Mouse (Mus musculus) megakaryocyte, adult 5-6 weeks (primary cell): Measurements from ENCODE around the gene Glod4. TPM values are rescaled to one million over a fixed set of nuclear protein-coding genes. Genes with fewer than 3 reads are reported as not detected.

Experiments
- ATAC-seq: 2 replicates; pipeline ENCODE4 v1.8.0; 2016; ENCODE audit warnings: mild to moderate bottlenecking, inconsistent platforms; ENCODE audit not compliant: poor library complexity, severe bottlenecking
- total RNA-seq, 2 experiments: library from RNA; stranded (forward) in 1 of 2; stranded (reverse) in 1 of 2; fragments of 153-499, 151-499 nt in 1 of 2; fragments of 221-1000, 200-1000 nt in 1 of 2; gene quantifications; 2 replicates each; pipeline versions ENCODE4 v1.2.3 to v1.2.4; 2015 to 2017

Gene Glod4
- total RNA-seq, 2 experiments from 2014 or later, result 63.4 to 159 TPM

GRCm38 (mm10) chr11:76088506-76088905 is 155.0 kb downstream of the Glod4 start:
- peak; percentile 29 for ATAC-seq

- ATAC-seq, result peak; percentile 70
These were observed 157.5 kb downstream of the Glod4 start for GRCm38 (mm10) chr11:76085898-76086591.

- ATAC-seq, result no peak
These were observed 158.6 kb downstream of the Glod4 start for GRCm38 (mm10) chr11:76084943-76085342.

GRCm38 (mm10) chr11:76083941-76084367 is 159.6 kb downstream of the Glod4 start:
- no peak for ATAC-seq

- no peak for ATAC-seq
These were observed 162.4 kb downstream of the Glod4 start for GRCm38 (mm10) chr11:76081048-76081640.

- ATAC-seq, result no peak
These were observed 163.2 kb downstream of the Glod4 start for GRCm38 (mm10) chr11:76080293-76080692.

- no peak for ATAC-seq
These were observed 166.2 kb downstream of the Glod4 start for GRCm38 (mm10) chr11:76077341-76077740.

GRCm38 (mm10) chr11:76074296-76075093 is 169.0 kb downstream of the Glod4 start:
- ATAC-seq, result no peak

Other genes starting within 250 kb of the Glod4 start
- gene 1700016K19Rik, start 243.8 kb downstream of the Glod4 start, total RNA-seq (2015), result not detected in 2 replicates
- gene 1700016K19Rik, start 243.8 kb downstream of the Glod4 start, total RNA-seq (2017), result not detected in 2 replicates
- gene Rflnb, start 215.9 kb downstream of the Glod4 start, total RNA-seq (2015), result 34.6 and 37.5 TPM in 2 replicates
- gene Rflnb, start 215.9 kb downstream of the Glod4 start, total RNA-seq (2017), result 45.7 and 54.6 TPM in 2 replicates
- 22.2 and 30.5 TPM in 2 replicates for gene Vps53, start 64.1 kb downstream of the Glod4 start, total RNA-seq (2015)
- 31.5 and 32.8 TPM in 2 replicates for gene Vps53, start 64.1 kb downstream of the Glod4 start, total RNA-seq (2017)
- gene Fam57a, start 64.1 kb downstream of the Glod4 start, total RNA-seq (2015), result 2.1 and 2.4 TPM in 2 replicates
- 1.8 and 1.9 TPM in 2 replicates for gene Fam57a, start 64.1 kb downstream of the Glod4 start, total RNA-seq (2017)
- not detected in 2 replicates for gene Dbil5, start 26.1 kb downstream of the Glod4 start, total RNA-seq (2015)
- not detected in 2 replicates for gene Dbil5, start 26.1 kb downstream of the Glod4 start, total RNA-seq (2017)
- 2.1 and 6.1 TPM in 2 replicates for gene Gemin4, start 26.1 kb downstream of the Glod4 start, total RNA-seq (2015)
- gene Gemin4, start 26.1 kb downstream of the Glod4 start, total RNA-seq (2017), result 2.9 and 6.0 TPM in 2 replicates
- gene Mrm3, start within 50 bp of the Glod4 start, total RNA-seq (2015), result 4.5 and 5.9 TPM in 2 replicates
- gene Mrm3, start within 50 bp of the Glod4 start, total RNA-seq (2017), result 7.5 and 8.6 TPM in 2 replicates
- 9.4 and 15.1 TPM in 2 replicates for gene Nxn, start 155.4 kb upstream of the Glod4 start, total RNA-seq (2015)
- gene Nxn, start 155.4 kb upstream of the Glod4 start, total RNA-seq (2017), result 8.7 and 12.3 TPM in 2 replicates
- gene Timm22, start 163.2 kb upstream of the Glod4 start, total RNA-seq (2015), result 10.5 and 11.0 TPM in 2 replicates
- gene Timm22, start 163.2 kb upstream of the Glod4 start, total RNA-seq (2017), result 6.5 and 10.3 TPM in 2 replicates